Mouse (Mus musculus): ENCODE measurements at regions not wholly inside any gene's neighbourhood (a gene's known extent, or its start where the extent isn't known, plus 50 kb on each side); places are given as distances from the start of the nearest gene placed in this dataset.

DNA sequence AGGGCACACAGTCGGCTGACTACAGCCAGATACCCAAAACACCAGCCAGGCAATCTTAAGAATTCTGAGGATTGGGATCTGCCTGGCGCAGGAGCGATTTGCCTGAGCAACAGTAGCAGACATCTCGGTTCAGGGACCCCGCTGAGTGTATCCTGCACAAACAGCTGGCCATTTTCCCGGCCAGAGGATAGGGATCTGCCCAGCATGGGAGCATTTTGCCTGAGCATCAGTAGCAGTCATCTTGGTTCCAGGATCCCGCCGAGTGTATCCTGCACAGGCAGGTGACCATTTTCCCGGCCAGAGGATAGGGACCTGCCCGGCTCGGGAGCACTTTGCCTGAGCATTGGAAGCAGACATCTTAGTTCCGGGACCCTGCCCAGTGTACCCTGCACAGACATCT is 367.4 kb downstream of the Nyap2 start:
- peak; percentile 65 to 76 for DNase-seq
